Mouse (Mus musculus): ENCODE results near the gene Serpinh1.

DNA sequence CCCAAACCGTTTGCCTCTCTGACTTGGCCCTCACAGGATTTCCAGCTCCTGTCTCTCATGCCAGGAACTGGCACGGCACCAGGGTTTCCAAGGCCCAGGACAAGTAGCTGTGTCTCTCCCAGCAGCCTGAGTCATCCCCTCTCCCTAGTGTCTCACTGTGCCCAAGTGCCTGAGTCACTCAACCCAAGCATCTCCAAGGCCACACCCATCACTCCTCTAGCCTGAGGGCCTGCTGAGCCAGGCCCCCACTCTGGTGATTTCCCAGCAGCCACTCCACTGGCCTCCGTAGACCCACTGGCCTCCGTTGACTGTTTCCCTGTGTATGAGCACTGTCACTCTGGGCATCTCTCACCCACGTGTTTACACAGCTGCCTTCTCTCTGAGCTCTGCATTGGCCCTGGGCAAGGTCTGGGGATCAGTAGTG, 48.1 kb downstream of the Serpinh1 start:
- TF ChIP-seq CTCF (IDR thresholded peaks at IDR 0.05; ENCODE audit: control insufficient read depth, insufficient read depth, low read length) (no peak), POLR2A (IDR thresholded peaks at IDR 0.05; ENCODE audit: borderline replicate concordance, control insufficient read depth, low read depth, low read length) (no peak)
